Mouse (Mus musculus): ENCODE results near the gene Exoc6b. TPM values are rescaled to one million over a fixed set of nuclear protein-coding genes. Genes with fewer than 3 reads are reported as not detected.

The Exoc6b gene
- polyA plus RNA-seq, 1 experiment from 2014 or later: 43.7 TPM

DNA sequence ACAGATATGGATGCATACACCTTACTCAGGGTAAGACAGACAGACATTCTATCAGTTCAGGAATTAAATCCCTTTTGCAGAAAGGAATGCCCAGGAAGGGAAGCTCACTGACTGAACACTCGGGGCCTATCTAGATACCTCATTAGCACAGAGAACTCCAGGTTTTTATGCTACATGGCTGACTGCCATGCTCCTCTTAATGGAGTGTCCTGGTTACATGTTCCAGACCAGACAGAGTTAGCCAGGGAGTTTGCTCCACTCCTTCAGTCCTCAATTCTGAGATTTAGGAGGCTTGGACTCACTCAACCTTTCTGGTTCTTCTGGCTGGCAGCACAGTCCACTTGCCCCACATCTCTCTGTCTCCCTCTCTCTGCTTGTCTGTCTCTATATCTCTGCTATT lies 106.3 kb downstream of the Exoc6b start:
- no peak overlapping the region for H3K4me3 ChIP-seq (replicated peaks)
- H3K9ac ChIP-seq: no peak overlapping the region
- no peak overlapping the region for H3K27ac ChIP-seq
- WGBS: 65% methylated on average over 1 of the region's 1 CpGs
- ATAC-seq (ENCODE audit: low FRiP score): no peak
- no peaks in the 10 kb centered on the region for H3K27me3 ChIP-seq
- H3K36me3 ChIP-seq (replicated peaks): no peaks in the 10 kb centered on the region
- H3K4me2 ChIP-seq: no peak overlapping the region
- no peaks in the 10 kb centered on the region for H3K9me3 ChIP-seq
- H3K4me1 ChIP-seq: peaks cover 8% of the 10 kb centered on the region

DNA sequence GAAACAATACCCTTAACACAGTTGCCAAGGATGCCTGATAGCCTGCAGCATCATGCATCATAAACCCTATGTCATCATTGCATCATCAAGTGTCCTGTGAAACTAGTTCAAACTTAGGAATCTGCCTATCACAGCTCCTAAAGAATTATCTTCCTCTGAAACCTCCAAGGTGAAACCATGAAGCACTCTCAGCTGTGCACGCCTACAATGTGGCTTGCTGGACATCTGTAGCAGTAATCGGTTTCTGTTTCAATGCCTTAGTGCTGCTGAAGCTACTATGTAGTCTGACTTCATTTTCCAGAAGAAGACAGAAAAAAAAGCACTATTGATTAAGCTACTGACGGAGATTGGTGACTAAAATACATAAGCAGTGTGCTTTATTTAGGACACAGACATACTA lies 107.5 kb downstream of the Exoc6b start:
- ATAC-seq (ENCODE audit: low FRiP score): no peak
- H3K4me1 ChIP-seq: peaks cover 8% of the 10 kb centered on the region
- no peaks in the 10 kb centered on the region for H3K27me3 ChIP-seq
- no peak overlapping the region for H3K27ac ChIP-seq
- H3K36me3 ChIP-seq (replicated peaks): no peaks in the 10 kb centered on the region
- 91% methylated on average over 3 of the region's 3 CpGs for WGBS
- no peaks in the 10 kb centered on the region for H3K9me3 ChIP-seq
- no peak overlapping the region for H3K4me3 ChIP-seq (replicated peaks)
- H3K4me2 ChIP-seq: no peak overlapping the region
- no peak overlapping the region for H3K9ac ChIP-seq

DNA sequence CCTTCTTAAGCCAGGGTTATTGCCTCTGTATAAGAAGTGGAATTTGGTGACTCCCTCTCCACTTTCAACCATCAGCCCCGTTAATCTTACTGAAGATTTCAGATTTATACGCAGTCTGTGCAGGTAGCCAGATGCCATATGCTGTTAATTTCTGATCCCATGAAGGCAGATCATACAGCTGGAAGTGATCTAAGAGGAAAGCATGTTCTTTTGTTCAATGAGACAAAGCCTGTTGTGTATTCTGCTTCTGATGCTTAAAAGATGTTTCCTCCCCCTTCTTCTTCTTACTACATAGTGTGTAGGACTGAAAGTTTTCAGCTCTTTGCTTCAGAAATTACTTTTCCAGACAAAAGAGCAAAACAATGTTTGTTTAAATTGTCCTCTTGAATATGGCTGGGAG lies 109.8 kb downstream of the Exoc6b start:
- Histone ChIP-seq H3K9me3 (no peaks in the 10 kb centered on the region), H3K27ac (no peak overlapping the region), H3K9ac (no peak overlapping the region), H3K36me3 (replicated peaks) (no peaks in the 10 kb centered on the region), H3K27me3 (no peaks in the 10 kb centered on the region), H3K4me1 (peaks cover 8% of the 10 kb centered on the region), H3K4me2 (no peak overlapping the region), H3K4me3 (replicated peaks) (no peak overlapping the region)
- no peak for ATAC-seq (ENCODE audit: low FRiP score)
- 83% methylated on average over 2 of the region's 2 CpGs for WGBS

DNA sequence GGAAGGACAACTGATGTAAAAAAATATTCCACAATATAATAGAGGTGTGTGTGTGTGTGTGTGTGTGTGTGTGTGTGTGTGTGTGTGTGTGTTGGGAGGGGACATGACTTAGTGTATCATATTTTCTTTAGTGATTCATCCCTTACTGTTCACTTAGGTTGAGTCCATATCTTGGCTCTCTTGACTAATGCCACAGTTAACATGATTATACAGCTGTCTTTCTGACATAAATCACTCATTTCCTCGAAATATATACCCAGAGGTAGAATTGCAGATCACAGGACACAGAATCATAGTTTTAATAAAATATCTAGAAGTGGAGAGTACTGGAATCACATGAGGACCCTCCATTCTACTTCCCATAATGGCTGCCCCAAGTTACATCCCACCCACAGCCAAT lies 117.7 kb downstream of the Exoc6b start:
- ATAC-seq (ENCODE audit: low FRiP score): no peak
- 70% methylated on average over 1 of the region's 1 CpGs for WGBS
- H3K9ac ChIP-seq: no peak overlapping the region

DNA sequence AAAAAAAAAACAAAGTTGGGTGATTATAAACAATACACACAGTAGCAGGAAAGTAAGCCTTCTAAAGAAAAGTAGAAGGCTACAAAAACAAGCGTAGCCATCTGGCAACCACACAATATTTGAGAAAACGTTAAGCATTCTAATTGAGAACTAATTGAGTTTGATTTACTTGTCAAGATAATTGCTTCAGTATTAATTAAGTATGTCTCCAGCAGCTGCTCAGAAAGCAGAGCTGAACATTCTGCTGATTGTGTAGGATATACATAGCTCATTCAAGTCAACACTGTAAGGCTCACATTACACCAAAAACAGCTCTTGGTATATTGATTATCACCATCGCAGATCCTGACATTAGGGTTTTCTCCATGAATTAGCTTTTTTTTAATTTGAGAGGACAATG lies 122.7 kb downstream of the Exoc6b start:
- H3K27ac ChIP-seq: 0 out of 2 replicates have a peak overlapping the region, but pooled peaks have one; percentile 46
- WGBS: 37% methylated on average over 3 of the region's 3 CpGs
- H3K4me1 ChIP-seq: peaks cover 3% of the 10 kb centered on the region; the same call in 1 of the 2 replicates
- H3K9me3 ChIP-seq: no peaks in the 10 kb centered on the region
- peak; percentile 70; the same call in 1 of the 2 replicates for ATAC-seq (ENCODE audit: low FRiP score)
- no peak overlapping the region for H3K4me2 ChIP-seq
- no peaks in the 10 kb centered on the region for H3K36me3 ChIP-seq (replicated peaks)
- H3K27me3 ChIP-seq: no peaks in the 10 kb centered on the region
- H3K9ac ChIP-seq: no peak overlapping the region
- no peak overlapping the region for H3K4me3 ChIP-seq (replicated peaks)

More for the DNA sequence above, 117.7 kb downstream of the Exoc6b start:
- Histone ChIP-seq H3K4me1 (peaks cover 3% of the 10 kb centered on the region; the same call in 1 of the 2 replicates), H3K4me2 (no peak overlapping the region), H3K4me3 (replicated peaks) (no peak overlapping the region), H3K36me3 (replicated peaks) (no peaks in the 10 kb centered on the region), H3K27me3 (no peaks in the 10 kb centered on the region), H3K27ac (no peak overlapping the region), H3K9me3 (no peaks in the 10 kb centered on the region)

DNA sequence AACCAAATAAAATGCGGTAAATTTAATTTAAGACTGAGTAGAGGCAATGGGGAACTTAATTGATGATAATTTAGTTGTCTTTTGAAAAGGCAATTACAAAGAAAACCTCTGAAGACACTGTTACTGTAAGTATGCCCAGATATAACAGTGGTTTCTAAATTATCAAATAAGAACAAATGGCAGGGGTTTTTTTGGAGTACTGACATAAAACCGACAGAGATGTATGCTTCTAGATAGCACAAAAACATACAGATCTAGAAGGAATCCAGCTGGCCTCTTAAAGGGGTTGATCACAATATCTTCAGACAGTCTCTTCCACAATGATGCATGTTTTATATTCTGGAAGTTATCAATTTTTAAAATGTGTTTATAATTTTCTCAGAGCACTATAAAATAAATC lies 123.2 kb downstream of the Exoc6b start:
- no peaks in the 10 kb centered on the region for H3K9me3 ChIP-seq
- no peak overlapping the region for H3K27ac ChIP-seq
- peaks cover 3% of the 10 kb centered on the region; the same call in 1 of the 2 replicates for H3K4me1 ChIP-seq
- 65% methylated on average over 2 of the region's 2 CpGs for WGBS
- ATAC-seq (ENCODE audit: low FRiP score): no peak
- no peaks in the 10 kb centered on the region for H3K36me3 ChIP-seq (replicated peaks)
- H3K4me2 ChIP-seq: no peak overlapping the region
- no peak overlapping the region for H3K9ac ChIP-seq
- H3K4me3 ChIP-seq (replicated peaks): no peak overlapping the region
- H3K27me3 ChIP-seq: no peaks in the 10 kb centered on the region

DNA sequence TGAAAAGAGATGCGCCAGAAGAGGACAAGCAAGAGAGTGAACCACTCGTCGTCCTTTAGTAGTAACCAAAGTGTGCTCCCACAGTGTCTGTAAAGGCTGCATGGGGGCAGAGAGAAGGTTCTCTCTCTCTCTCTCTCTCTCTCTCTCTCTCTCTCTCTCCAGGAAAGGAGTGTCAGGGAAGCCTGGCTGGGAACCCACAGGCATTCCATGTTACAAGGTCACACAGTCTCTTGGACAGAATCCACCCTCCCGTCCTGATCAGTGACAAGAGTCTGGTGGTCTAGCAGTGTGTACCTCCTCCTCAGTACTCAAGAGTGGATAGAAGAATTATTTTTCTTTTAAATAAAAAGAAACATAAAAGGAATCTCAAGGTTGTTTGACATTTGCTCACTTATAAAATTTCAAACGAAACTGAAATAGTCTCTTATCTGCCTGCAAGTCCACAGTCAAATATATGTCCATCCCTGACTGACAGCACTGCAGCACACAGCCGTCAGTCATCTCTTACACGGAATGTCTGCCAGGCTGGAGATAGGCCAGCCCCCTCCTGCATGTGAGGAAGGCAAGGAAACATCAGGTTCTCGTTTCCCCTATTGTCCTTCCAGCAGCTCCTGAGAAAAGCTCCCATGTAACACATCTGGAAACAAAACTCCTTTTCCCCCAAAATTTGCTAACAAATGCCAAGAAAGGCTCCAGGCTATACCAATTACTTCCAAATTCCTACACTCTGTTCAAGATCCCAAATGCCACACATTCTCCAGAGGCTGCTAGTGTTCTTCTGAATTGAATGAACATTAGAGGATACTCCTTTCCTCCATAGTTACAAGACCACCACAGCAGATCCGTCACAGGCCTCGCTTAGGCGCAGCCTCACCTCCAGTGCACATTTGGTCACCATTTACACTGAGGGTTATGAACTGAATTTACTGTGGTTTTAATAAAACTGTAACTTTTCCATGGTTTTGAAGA lies 136.1 kb downstream of the Exoc6b start:
- Histone ChIP-seq H3K27me3 (no peaks in the 10 kb centered on the region), H3K4me1 (no peaks in the 10 kb centered on the region), H3K4me3 (replicated peaks) (no peak overlapping the region), H3K27ac (no peak overlapping the region), H3K36me3 (replicated peaks) (no peaks in the 10 kb centered on the region), H3K9ac (no peak overlapping the region), H3K4me2 (no peak overlapping the region), H3K9me3 (no peaks in the 10 kb centered on the region)
- ATAC-seq (ENCODE audit: low FRiP score): no peak
- 70% methylated on average over 11 of the region's 11 CpGs for WGBS

DNA sequence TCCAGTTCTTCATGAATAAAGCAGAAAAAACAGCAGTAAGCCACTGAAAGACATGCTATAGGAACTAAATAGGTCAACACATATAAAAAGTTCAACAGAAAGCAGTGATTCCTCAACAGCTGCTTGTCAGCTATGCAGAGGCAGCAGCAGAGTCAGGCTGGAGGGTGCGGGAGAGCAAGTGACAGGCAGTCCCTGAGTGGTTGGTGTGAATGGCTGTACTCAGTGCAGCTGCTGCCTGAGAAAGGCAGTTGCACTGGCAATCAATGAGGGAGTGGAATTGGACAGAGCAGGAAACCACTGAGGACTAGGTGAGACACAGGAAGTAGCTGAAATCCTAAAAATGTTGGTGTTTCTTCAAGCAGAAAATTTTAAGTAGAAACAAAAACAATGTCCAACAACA lies 138.3 kb downstream of the Exoc6b start:
- H3K27me3 ChIP-seq: no peaks in the 10 kb centered on the region
- WGBS: 48% methylated on average over 1 of the region's 1 CpGs
- no peak overlapping the region for H3K27ac ChIP-seq
- no peaks in the 10 kb centered on the region for H3K36me3 ChIP-seq (replicated peaks)
- H3K9me3 ChIP-seq: no peaks in the 10 kb centered on the region
- H3K4me1 ChIP-seq: no peaks in the 10 kb centered on the region
- no peak overlapping the region for H3K4me3 ChIP-seq (replicated peaks)
- no peak overlapping the region for H3K4me2 ChIP-seq
- H3K9ac ChIP-seq: no peak overlapping the region
- ATAC-seq (ENCODE audit: low FRiP score): no peak

DNA sequence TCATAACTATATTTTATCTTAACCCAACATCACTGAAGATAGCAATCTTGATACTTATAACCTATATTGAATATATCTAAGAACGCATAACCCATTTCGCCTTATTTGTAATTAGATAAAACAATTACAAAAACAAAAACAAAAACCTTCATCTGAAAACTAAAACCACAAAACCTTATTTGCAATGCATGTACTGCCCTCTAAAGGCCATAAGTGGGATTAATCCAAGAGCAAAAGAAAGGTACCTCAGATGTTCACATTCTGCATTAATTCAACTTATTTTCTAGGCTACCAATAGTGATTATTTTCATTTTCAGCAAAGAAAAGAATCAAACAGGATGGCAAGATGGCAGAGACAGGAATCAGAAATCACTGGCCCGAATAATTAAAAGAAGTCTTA lies 143.2 kb downstream of the Exoc6b start:
- no peaks in the 10 kb centered on the region for H3K9me3 ChIP-seq
- H3K4me1 ChIP-seq: peaks cover 21% of the 10 kb centered on the region
- H3K4me2 ChIP-seq: no peak overlapping the region
- no peak for ATAC-seq (ENCODE audit: low FRiP score)
- H3K36me3 ChIP-seq (replicated peaks): no peaks in the 10 kb centered on the region
- H3K27me3 ChIP-seq: no peaks in the 10 kb centered on the region
- no peak overlapping the region for H3K4me3 ChIP-seq (replicated peaks)
- no peak overlapping the region for H3K9ac ChIP-seq
- WGBS: 67% methylated on average over 3 of the region's 3 CpGs
- no peak overlapping the region for H3K27ac ChIP-seq

DNA sequence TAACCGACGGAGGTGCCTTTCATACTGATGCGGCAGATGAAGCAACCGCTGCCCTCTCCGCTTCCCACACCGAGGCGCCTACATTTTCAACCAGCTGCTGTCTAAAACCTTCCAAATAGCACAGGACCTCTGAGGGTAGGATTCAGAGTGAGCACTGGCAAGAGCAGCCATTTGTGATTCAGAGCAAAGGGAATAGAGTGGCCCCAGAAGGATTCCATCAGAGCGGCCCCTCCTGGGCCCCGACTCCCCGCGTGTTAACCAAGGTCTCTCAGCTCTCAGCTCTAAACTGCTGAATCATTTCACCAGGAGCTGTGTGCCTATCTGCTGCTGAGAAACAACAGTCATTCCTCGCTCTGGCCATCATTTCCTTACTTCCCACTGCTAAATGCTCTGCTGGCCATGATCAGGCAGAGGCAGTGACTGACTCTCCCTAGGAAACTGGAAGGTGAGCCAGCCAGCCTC lies 145.5 kb downstream of the Exoc6b start:
- H3K9me3 ChIP-seq: no peaks in the 10 kb centered on the region
- 0 out of 2 replicates have a peak overlapping the region, but pooled peaks have one; percentile 21 for H3K9ac ChIP-seq
- ATAC-seq (ENCODE audit: low FRiP score): peak; percentile 20; the same call in 1 of the 2 replicates
- peak overlapping the region; percentile 70 for H3K27ac ChIP-seq
- no peaks in the 10 kb centered on the region for H3K36me3 ChIP-seq (replicated peaks)
- no peaks in the 10 kb centered on the region for H3K27me3 ChIP-seq
- peak overlapping the region; percentile 39 for H3K4me2 ChIP-seq
- H3K4me3 ChIP-seq (replicated peaks): no peak overlapping the region
- 12% methylated on average over 12 of the region's 12 CpGs for WGBS
- peaks cover 21% of the 10 kb centered on the region for H3K4me1 ChIP-seq

DNA sequence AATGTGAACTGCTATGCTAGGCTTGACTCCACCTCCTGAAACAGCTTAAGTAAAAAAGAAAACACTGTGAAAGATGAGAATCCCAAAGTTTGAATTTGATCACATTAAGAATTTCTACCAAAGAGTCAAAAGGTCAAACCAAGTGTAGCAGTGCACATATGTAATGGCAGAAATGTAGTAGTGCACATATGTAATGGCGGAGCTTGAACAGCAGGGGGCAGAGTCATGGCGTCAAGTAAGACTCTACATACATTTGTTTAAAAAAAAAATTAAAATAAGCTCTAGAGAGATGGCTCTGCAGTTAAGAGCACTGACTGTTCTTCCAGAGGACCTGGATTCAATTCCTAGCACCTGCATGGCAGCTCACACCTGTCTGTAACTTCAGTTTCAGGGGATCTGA lies 153.0 kb downstream of the Exoc6b start:
- Histone ChIP-seq H3K4me2 (no peak overlapping the region), H3K36me3 (replicated peaks) (no peaks in the 10 kb centered on the region), H3K4me1 (no peaks in the 10 kb centered on the region), H3K27ac (no peak overlapping the region), H3K9me3 (no peaks in the 10 kb centered on the region), H3K4me3 (replicated peaks) (no peak overlapping the region), H3K9ac (no peak overlapping the region), H3K27me3 (no peaks in the 10 kb centered on the region)
- WGBS: 21% methylated on average over 2 of the region's 2 CpGs
- no peak for ATAC-seq (ENCODE audit: low FRiP score)

DNA sequence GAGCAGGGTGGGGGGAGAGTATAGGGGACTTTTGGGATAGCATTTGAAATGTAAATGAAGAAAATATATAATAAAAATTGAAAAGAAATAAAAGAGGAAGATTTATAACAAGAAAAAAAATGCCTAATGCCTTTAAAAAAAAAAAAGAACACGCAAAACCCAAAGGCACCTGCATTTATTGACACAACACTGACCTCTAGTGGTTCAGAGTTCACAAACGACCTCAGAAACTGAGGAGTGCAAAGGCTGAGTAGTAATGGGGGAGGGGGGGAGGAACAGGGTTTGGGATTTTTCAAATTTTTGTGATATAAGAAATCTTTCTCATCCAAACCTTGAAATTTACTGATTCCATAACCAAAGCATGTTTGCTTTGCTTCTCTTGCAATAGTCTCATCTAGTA lies 156.9 kb downstream of the Exoc6b start:
- H3K27ac ChIP-seq: no peak overlapping the region
- no peak overlapping the region for H3K9ac ChIP-seq
- no peaks in the 10 kb centered on the region for H3K27me3 ChIP-seq
- H3K36me3 ChIP-seq (replicated peaks): no peaks in the 10 kb centered on the region
- H3K4me3 ChIP-seq (replicated peaks): no peak overlapping the region
- H3K4me1 ChIP-seq: no peaks in the 10 kb centered on the region
- H3K9me3 ChIP-seq: no peaks in the 10 kb centered on the region
- WGBS: 10% methylated on average over 2 of the region's 2 CpGs
- no peak for ATAC-seq (ENCODE audit: low FRiP score)
- H3K4me2 ChIP-seq: no peak overlapping the region
